Mouse (Mus musculus) urinary bladder, postnatal 14 days (tissue): ENCODE measurements around the gene Art2b.
"Not testable (repeated sequence)": the region's sequence is repeated elsewhere in the genome, so short reads cannot be mapped to it uniquely, and the experiment has no call there.

Experiments used
- DNase-seq: peaks from one replicate; pipeline ENCODE4 v3.0.0; 2021; ENCODE audit warnings: low spot score

The Art2b gene

GRCm38 (mm10) chr7:101585408-101585807 is at the start of gene Art2b:
Gene Art2b (minus strand): TSS chr7:101585600.
- no peak for DNase-seq

GRCm38 (mm10) chr7:101634513-101634912 is 49.1 kb upstream of the Art2b start:
- no peak for DNase-seq

GRCm38 (mm10) chr7:101633629-101634177 is 48.3 kb upstream of the Art2b start:
- DNase-seq = no peak

- no peak for DNase-seq
Measured at GRCm38 (mm10) chr7:101628481-101628880, 43.1 kb upstream of the Art2b start.

GRCm38 (mm10) chr7:101627166-101627565 is 41.8 kb upstream of the Art2b start:
- not testable (repeated sequence) for DNase-seq

GRCm38 (mm10) chr7:101624283-101624682 is 38.9 kb upstream of the Art2b start:
- DNase-seq = no peak

GRCm38 (mm10) chr7:101621861-101622260 is 36.5 kb upstream of the Art2b start:
- not testable (repeated sequence) for DNase-seq

- peak; percentile 59 for DNase-seq
Measured at GRCm38 (mm10) chr7:101620373-101620772, 35.0 kb upstream of the Art2b start.

- DNase-seq = no peak
Measured at GRCm38 (mm10) chr7:101618273-101618672, 32.9 kb upstream of the Art2b start.

- no peak for DNase-seq
Measured at GRCm38 (mm10) chr7:101617438-101618165, 32.2 kb upstream of the Art2b start.

GRCm38 (mm10) chr7:101616136-101616835 is 30.9 kb upstream of the Art2b start:
- no peak for DNase-seq

- DNase-seq = no peak
Measured at GRCm38 (mm10) chr7:101615406-101615805, 30.0 kb upstream of the Art2b start.

GRCm38 (mm10) chr7:101612786-101613527 is 27.6 kb upstream of the Art2b start:
- DNase-seq = not testable (repeated sequence)

- DNase-seq = no peak
Measured at GRCm38 (mm10) chr7:101607845-101608244, 22.4 kb upstream of the Art2b start.

- DNase-seq = no peak
Measured at GRCm38 (mm10) chr7:101600406-101600805, 15.0 kb upstream of the Art2b start.

GRCm38 (mm10) chr7:101598482-101598881 is 13.1 kb upstream of the Art2b start:
- DNase-seq = no peak

GRCm38 (mm10) chr7:101594969-101595368 is 9.6 kb upstream of the Art2b start:
- no peak for DNase-seq

GRCm38 (mm10) chr7:101584271-101584670 is 1.1 kb downstream of the Art2b start:
- not testable (repeated sequence) for DNase-seq

- no peak for DNase-seq
Measured at GRCm38 (mm10) chr7:101582012-101582411, 3.4 kb downstream of the Art2b start.

GRCm38 (mm10) chr7:101580863-101581262 is 4.5 kb downstream of the Art2b start:
- DNase-seq = not testable (repeated sequence)

- no peak for DNase-seq
Measured at GRCm38 (mm10) chr7:101574413-101574812, 11.0 kb downstream of the Art2b start.

- DNase-seq = not testable (repeated sequence)
Measured at GRCm38 (mm10) chr7:101573636-101574035, 11.8 kb downstream of the Art2b start.
